Mouse (Mus musculus) heart, embryonic 11.5 days (tissue): ENCODE measurements around the gene Aif1. TPM values are rescaled to one million over a fixed set of nuclear protein-coding genes. Genes with fewer than 3 reads are reported as not detected.

Experiments used
- ATAC-seq: fragments of 200-750 bp; cut with Nextera tagmentation; replicated peaks from 2 replicates; pipeline ENCODE4 v1.8.0; 2017; ENCODE audit warnings: moderate library complexity; ENCODE audit not compliant: insufficient number of reproducible peaks, low FRiP score, low TSS enrichment
- H3K27ac ChIP-seq: fragments of 300-500 bp; sonication (generic); 2 replicates; pipeline ENCODE4 v1.5.1; 2014; ENCODE audit warnings: mild to moderate bottlenecking, low read depth, low read length
- H3K27me3 ChIP-seq: fragments of 300-500 bp; sonication (generic); 2 replicates; pipeline ENCODE4 v1.6.1; 2014; ENCODE audit warnings: mild to moderate bottlenecking, low read length, mixed read lengths; ENCODE audit not compliant: control insufficient read depth, insufficient read depth
- H3K36me3 ChIP-seq: fragments of 300-500 bp; sonication (generic); 2 replicates; pipeline ENCODE4 v1.6.1; 2014; ENCODE audit warnings: mild to moderate bottlenecking, low read length, moderate library complexity, mixed read lengths; ENCODE audit not compliant: control insufficient read depth, insufficient read depth
- H3K4me1 ChIP-seq: fragments of 300-500 bp; sonication (generic); 2 replicates; pipeline ENCODE4 v1.6.1; 2014; ENCODE audit warnings: low read length; ENCODE audit not compliant: control insufficient read depth, insufficient read depth
- H3K4me2 ChIP-seq: fragments of 300-500 bp; sonication (generic); 2 replicates; pipeline ENCODE4 v1.6.1; 2014; ENCODE audit warnings: mild to moderate bottlenecking, moderate library complexity
- H3K4me3 ChIP-seq: fragments of 300-500 bp; sonication (generic); 2 replicates; pipeline ENCODE4 v1.5.1; 2014; ENCODE audit warnings: low read depth, low read length
- H3K9ac ChIP-seq: fragments of 300-500 bp; sonication (generic); 2 replicates; pipeline ENCODE4 v1.6.1; 2014; ENCODE audit warnings: mild to moderate bottlenecking, low read depth, low read length, moderate library complexity
- H3K9me3 ChIP-seq: fragments of 300-500 bp; sonication (generic); replicated peaks from 2 replicates; pipeline ENCODE4 v1.6.1; 2016; ENCODE audit warnings: low read length; ENCODE audit not compliant: control insufficient read depth
- WGBS: fragments of 180-500 bp; shearing (Covaris S2); extraction: QIAGEN DNeasy Blood & Tissue Kit; methylation state at CpG from one replicate; pipeline ENCODE4 v1.1.7; 2014; ENCODE audit not compliant: insufficient replicate concordance; 5-methylcytosine and 5-hydroxymethylcytosine counted together
- polyA plus RNA-seq: library from polyadenylated mRNA; unstranded; fragments of >200 nt; fragmentation: Nextera tagmentation; extraction: Ambion mirVana; gene quantifications from 2 replicates; pipeline ENCODE4 v1.2.1, GENCODE M21; 2014

The Aif1 gene
- polyA plus RNA-seq, 1 experiment from 2014 or later: 4.2 TPM

GRCm38 (mm10) chr17:35152121-35152520 lies 23.7 kb downstream of the Aif1 start:
- Histone ChIP-seq H3K27ac (no peak overlapping the region), H3K36me3 (peaks cover 87% of the 10 kb centered on the region), H3K9ac (no peak overlapping the region), H3K4me2 (no peak overlapping the region), H3K4me1 (no peaks in the 10 kb centered on the region), H3K27me3 (no peaks in the 10 kb centered on the region), H3K4me3 (no peak overlapping the region), H3K9me3 (no peaks in the 10 kb centered on the region)
- ATAC-seq: no peak
- WGBS: 98% methylated on average over 4 of the region's 4 CpGs

- H3K4me1 ChIP-seq: no peaks in the 10 kb centered on the region
- H3K27me3 ChIP-seq: no peaks in the 10 kb centered on the region
- no peak overlapping the region for H3K4me3 ChIP-seq
- H3K36me3 ChIP-seq: peaks cover 80% of the 10 kb centered on the region
- H3K27ac ChIP-seq: no peak overlapping the region
- no peak for ATAC-seq
- WGBS: 64% methylated on average over 5 of the region's 5 CpGs
- H3K9ac ChIP-seq: no peak overlapping the region
- H3K9me3 ChIP-seq: no peaks in the 10 kb centered on the region
- H3K4me2 ChIP-seq: no peak overlapping the region
These were observed 27.8 kb downstream of the Aif1 start for GRCm38 (mm10) chr17:35147922-35148639.

GRCm38 (mm10) chr17:35147348-35147747 lies 28.5 kb downstream of the Aif1 start:
- WGBS: 62% methylated on average over 3 of the region's 3 CpGs
- Histone ChIP-seq H3K9ac (no peak overlapping the region), H3K4me2 (no peak overlapping the region), H3K4me3 (no peak overlapping the region), H3K36me3 (peaks cover 80% of the 10 kb centered on the region), H3K27me3 (no peaks in the 10 kb centered on the region), H3K9me3 (no peaks in the 10 kb centered on the region), H3K4me1 (no peaks in the 10 kb centered on the region), H3K27ac (no peak overlapping the region)
- ATAC-seq: no peak

- Histone ChIP-seq H3K36me3 (peaks cover 83% of the 10 kb centered on the region), H3K9ac (no peak overlapping the region), H3K4me2 (no peak overlapping the region), H3K27me3 (no peaks in the 10 kb centered on the region), H3K9me3 (no peaks in the 10 kb centered on the region), H3K4me1 (no peaks in the 10 kb centered on the region), H3K27ac (no peak overlapping the region), H3K4me3 (no peak overlapping the region)
- no peak for ATAC-seq
- 88% methylated on average over 5 of the region's 5 CpGs for WGBS
These were observed 29.7 kb downstream of the Aif1 start for GRCm38 (mm10) chr17:35146139-35146538.

- Histone ChIP-seq H3K9me3 (no peaks in the 10 kb centered on the region), H3K27ac (no peak overlapping the region), H3K27me3 (no peaks in the 10 kb centered on the region), H3K36me3 (peaks cover 78% of the 10 kb centered on the region), H3K4me3 (no peak overlapping the region), H3K4me1 (0 out of 2 replicates have a peak, but pooled peaks cover 2% of the 10 kb centered on the region), H3K4me2 (no peak overlapping the region), H3K9ac (no peak overlapping the region)
- 92% methylated on average over 6 of the region's 6 CpGs for WGBS
- ATAC-seq: no peak
These were observed 33.9 kb downstream of the Aif1 start for GRCm38 (mm10) chr17:35141971-35142370.

GRCm38 (mm10) chr17:35140490-35140996 lies 35.3 kb downstream of the Aif1 start:
- Histone ChIP-seq H3K9ac (no peak overlapping the region), H3K36me3 (peaks cover 70% of the 10 kb centered on the region), H3K4me2 (no peak overlapping the region), H3K9me3 (no peaks in the 10 kb centered on the region), H3K4me1 (peaks cover 9% of the 10 kb centered on the region; the same call in 1 of the 2 replicates), H3K27ac (no peak overlapping the region), H3K27me3 (no peaks in the 10 kb centered on the region), H3K4me3 (no peak overlapping the region)
- no peak for ATAC-seq
- WGBS: 78% methylated on average over 16 of the region's 16 CpGs

GRCm38 (mm10) chr17:35139269-35139668 lies 36.6 kb downstream of the Aif1 start:
- H3K27me3 ChIP-seq: no peaks in the 10 kb centered on the region
- no peak overlapping the region; the same call in 1 of the 2 replicates for H3K27ac ChIP-seq
- no peaks in the 10 kb centered on the region for H3K9me3 ChIP-seq
- WGBS: 95% methylated on average over 3 of the region's 3 CpGs
- H3K4me1 ChIP-seq: peaks cover 9% of the 10 kb centered on the region; the same call in 1 of the 2 replicates
- peaks cover 58% of the 10 kb centered on the region for H3K36me3 ChIP-seq
- H3K4me2 ChIP-seq: no peak overlapping the region
- ATAC-seq: no peak
- peak overlapping the region; percentile 0; the same call in 1 of the 2 replicates for H3K4me3 ChIP-seq
- no peak overlapping the region for H3K9ac ChIP-seq

GRCm38 (mm10) chr17:35135591-35136320 lies 40.1 kb downstream of the Aif1 start:
- peak overlapping the region; percentile 91 for H3K9ac ChIP-seq
- H3K27ac ChIP-seq: peak overlapping the region; percentile 96
- H3K4me2 ChIP-seq: peak overlapping the region; percentile 94
- no peaks in the 10 kb centered on the region for H3K9me3 ChIP-seq
- peaks cover 9% of the 10 kb centered on the region; the same call in 1 of the 2 replicates for H3K4me1 ChIP-seq
- peaks cover 24% of the 10 kb centered on the region for H3K36me3 ChIP-seq
- H3K4me3 ChIP-seq: peak overlapping the region; percentile 76
- WGBS: under 1% methylated on average over 42 of the region's 43 CpGs
- H3K27me3 ChIP-seq: no peaks in the 10 kb centered on the region
- peak; percentile 63 for ATAC-seq
